Mouse (Mus musculus) mouse trophoblast stem cell (cell line): Measurements from ENCODE around the gene Tbc1d24.

ENCODE experiments used
- in situ Hi-C, 2 experiments: fragments of 300-500 bp; cut with MseI, MboI; formaldehyde crosslinking; loops; 2 replicates in 1 of 2; 3 replicates in 1 of 2; pipeline ENCODE4 v1.15.1; 2025

Gene Tbc1d24

DNA sequence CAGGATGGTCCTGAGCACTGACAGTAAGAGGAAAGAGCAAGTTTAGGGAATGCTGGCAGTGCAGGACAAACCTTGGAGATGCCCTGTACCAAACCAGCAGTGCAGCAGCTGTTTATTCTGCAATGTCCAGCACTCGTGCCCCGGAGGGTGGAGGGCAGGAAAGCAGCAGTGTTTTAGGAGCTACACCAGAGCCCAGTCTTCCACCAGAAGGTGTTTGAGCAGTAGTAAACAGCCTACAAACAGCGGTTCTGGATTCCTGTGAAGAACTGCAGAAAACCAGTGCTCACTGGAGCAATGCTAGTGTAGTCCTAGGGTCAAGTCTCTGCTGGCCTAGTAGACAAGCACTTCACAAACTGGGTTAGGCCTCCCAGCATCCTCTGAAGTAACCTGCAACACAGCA lies 31.1 kb downstream of the Tbc1d24 start:
- in situ Hi-C loops = loop anchor here in 1 of 2 experiments (10.0 kb wide), 1 partner anchor 71 kb away; no protein-coding TSS in a partner anchor

DNA sequence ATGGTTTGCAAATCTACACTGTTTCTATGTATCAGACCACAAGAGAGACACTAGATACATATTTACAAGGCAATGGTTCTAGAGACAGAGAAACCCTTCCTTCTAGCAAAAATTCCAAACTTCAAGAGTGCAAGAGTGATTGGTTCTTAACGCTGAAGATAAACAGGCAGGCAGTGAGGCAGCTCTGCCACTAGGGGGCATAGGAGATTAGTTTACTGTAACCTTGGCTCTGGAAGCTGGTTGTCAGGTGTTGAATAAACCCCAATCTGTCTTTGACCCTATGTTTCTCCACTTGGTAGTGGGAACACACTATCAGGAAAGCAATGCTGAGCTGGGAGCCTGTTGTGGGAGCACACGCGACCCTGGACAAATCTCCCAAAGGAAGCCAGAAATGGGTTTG lies 31.9 kb downstream of the Tbc1d24 start:
- in situ Hi-C loops = loop anchor here in 1 of 2 experiments (10.0 kb wide), 1 partner anchor 71 kb away; no protein-coding TSS in a partner anchor

- in situ Hi-C loops = loop anchor here in 1 of 2 experiments (10.0 kb wide), 1 partner anchor 73 kb away; no protein-coding TSS in a partner anchor
These were observed 33.6 kb downstream of the Tbc1d24 start for GRCm38 (mm10) chr17:24171738-24172137.

DNA sequence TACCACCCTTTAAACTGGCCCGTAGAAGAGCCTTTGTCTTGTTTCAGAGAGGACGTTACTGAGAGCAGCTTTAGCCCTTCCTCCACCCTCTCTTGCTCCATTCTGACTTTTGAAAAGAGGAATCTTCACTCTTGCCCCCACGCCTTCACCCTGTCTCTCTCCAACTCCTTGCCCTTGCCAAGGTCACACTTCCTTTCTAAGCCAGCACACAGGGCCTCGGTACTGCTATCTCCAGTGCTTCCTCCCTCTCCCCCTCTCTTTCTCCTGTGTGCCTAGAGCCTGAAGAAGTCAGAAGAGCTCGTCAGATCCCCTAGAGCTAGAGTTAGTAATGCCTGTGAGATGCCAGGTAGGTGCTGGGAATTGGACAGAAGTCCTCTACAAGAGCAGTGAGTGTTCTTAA lies 34.6 kb downstream of the Tbc1d24 start:
- in situ Hi-C loops = loop anchor here in 1 of 2 experiments (10.0 kb wide), 1 partner anchor 74 kb away; no protein-coding TSS in a partner anchor

DNA sequence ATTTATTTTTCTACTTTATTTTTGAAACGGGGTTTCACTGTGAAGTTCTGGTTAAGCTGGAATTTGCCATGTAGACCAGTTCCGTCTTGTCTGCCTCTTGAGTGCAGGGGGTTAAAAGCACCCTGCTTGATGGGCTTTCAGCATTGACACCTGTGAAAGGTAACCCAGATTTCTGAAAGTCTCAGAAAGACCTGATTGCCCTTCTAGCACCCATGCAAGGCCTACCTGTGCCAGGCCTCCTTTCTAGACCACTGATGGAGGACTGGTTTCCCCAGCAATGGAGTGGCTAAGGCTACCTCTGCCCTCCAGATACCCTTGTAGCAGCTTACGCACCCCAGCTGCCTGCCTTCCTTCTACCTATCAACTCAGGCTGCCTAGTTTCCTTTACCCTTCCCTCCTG lies 35.2 kb downstream of the Tbc1d24 start:
- in situ Hi-C loops = loop anchor here in 1 of 2 experiments (10.0 kb wide), 1 partner anchor 75 kb away; no protein-coding TSS in a partner anchor

DNA sequence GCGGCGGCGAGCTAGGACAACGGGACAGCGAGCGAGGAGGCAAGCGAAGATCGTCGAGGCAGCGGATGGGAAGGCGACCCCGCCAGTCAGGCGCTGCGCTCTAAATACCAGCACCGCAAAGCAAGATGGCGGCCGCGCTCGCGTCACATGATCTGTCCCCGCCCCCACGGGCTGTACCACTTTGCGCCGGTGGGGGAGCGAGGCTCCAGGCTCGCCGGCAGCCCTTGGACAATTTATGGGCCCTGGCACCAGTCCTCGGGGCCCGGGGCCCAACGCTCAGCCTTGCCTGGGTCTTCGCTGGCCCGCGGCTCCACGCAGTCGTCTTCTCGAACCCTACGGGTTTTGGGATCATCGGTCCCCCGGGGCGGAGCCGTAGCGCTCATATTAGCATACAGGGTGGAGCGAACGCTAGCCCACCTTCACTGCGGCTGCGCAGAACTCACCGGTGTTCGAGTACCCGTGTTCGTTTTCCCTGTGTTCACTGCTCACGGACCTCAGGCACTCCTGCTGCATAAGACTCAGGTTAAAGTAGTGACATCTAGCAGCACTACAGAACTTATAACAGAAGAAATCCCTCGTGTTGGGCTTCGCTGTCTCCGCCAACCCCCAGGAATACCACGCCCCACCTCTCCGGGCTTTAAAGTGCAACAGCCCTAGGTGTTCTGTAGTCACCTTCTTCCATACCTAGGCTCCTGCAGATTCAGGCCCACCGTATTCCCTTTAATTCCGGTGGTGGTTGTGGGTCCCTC lies 35.9 kb downstream of the Tbc1d24 start, which contains the start of gene Atp6v0c:
Gene Atp6v0c (minus strand): TSS at position 386 of the 749 bp plus-strand sequence.
- in situ Hi-C loops = loop anchor here in 1 of 2 experiments (10.0 kb wide), 1 partner anchor 75 kb away; no protein-coding TSS in a partner anchor

DNA sequence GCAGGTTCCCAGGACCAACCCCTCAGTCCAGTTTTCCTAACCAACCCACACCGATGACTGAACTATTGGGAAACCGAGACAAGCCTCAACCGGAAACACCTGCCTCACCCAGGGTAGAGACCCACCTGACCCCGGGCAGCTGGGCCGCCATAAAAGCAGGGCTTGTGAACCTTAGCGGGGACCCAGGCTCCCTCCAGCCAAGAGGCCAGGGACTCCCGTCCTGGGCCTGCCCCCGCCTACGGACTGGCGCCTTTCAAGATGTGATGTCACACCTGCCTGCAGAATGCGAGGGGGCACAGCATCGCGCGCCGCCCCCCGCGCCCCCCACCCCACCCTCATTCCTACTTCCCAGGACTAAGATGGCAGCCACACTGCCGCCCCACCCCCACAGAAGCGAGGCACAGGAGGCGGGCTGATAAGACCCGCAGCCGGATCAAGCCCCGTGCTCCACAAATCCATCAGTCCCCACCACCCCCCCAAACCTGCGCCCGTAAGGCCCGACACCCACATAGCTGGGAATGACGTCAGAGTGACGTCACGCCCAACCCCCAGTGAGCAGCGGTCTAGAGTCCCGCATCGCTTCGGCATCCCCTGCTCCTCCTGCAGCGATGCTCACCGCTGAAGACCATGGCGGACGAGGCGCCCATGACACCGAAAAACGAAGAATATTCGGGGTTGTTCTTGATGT lies 36.6 kb downstream of the Tbc1d24 start:
- in situ Hi-C loops = no loop called here

GRCm38 (mm10) chr17:24167891-24168505 lies 37.4 kb downstream of the Tbc1d24 start:
- in situ Hi-C loops = no loop called here

DNA sequence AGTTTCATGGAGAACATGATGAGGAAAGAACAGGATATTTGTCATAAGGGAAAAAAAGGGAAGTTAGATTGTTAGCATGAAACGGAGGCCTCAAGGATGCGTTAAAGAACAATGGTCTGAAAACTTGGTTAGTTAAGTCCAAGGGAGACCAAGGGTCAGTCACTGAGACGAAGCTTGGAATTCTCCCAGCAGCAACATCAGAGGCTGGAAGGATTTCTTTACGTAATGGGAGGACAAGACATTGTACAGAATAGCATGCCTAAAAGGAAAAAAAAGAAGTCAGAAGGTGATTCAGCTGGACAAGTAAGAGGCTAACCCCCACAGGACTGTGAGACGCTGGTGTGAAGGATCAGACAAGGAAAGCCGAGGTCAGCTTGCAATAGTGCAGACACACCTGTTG lies 38.2 kb downstream of the Tbc1d24 start:
- in situ Hi-C loops = no loop called here

DNA sequence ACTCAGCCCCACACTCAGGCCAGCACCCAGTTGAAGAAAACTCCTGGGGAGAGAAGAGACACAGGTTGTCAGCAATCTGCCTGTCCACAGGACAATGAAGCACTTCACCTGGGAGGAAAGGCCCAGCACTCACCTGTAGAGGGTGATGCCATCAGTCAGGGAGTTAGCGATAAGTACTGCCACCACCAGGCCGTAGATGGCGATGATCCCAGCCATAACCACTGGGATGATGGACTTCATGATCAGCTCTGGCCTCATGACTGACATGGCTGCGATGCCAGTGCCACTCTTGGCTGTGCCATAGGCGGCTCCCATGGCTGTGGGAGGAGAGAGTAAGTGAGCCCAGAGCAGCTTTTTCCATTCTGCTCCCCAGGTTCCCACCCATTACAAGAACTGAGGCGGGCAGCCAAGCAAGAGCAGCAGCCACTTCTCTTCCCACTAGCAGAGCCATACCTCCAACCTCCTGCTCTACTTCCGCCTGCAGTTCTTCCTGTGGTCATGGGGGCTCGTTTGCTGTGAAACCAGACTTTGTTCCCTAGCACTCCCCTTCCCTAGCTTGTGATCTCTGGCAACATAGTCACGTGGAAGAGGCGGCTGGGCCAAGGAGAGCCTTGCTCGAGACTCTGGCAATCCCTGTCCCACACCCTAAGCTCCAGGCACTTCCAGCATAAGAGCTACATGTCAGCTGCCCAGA lies 40.6 kb downstream of the Tbc1d24 start:
- in situ Hi-C loops = no loop called here

- in situ Hi-C loops = no loop called here
These were observed 42.0 kb downstream of the Tbc1d24 start, which contains the start of gene Amdhd2 for GRCm38 (mm10) chr17:24163176-24163962. Gene Amdhd2 (minus strand): TSS chr17:24163766.

DNA sequence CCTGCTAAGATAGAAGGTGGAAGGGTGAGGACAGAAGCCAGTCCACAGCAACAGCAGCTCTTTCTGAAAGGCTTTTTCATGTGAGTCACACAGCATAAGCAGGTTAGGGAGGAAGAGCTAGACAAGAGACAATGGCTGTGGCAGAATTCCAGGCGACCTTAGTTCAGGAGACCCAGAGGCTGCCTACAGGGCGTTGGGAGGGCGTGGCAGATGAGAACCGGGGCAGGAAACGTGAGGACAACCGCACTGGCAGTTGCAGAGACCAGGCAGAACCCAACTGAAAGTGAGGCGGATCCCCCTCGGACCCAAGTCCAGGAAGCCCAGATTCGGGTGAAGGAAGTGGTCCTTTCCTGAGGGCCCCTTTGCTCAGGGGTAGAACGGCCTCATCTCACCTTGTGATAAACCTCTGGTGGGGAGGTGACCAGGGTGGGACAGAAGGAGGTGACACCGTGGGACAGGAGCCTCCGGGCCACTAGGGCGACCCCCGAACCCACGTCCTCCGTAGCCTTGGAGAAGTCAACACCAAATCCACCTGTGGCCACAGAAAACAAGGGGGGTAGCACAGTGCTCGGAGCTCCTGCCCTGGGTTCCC lies 42.7 kb downstream of the Tbc1d24 start:
- in situ Hi-C loops = no loop called here

- in situ Hi-C loops = no loop called here
These were observed 43.9 kb downstream of the Tbc1d24 start for GRCm38 (mm10) chr17:24161466-24161865.

- in situ Hi-C loops = no loop called here
These were observed 47.8 kb downstream of the Tbc1d24 start for GRCm38 (mm10) chr17:24157526-24157925.

GRCm38 (mm10) chr17:24157121-24157520 lies 48.2 kb downstream of the Tbc1d24 start:
- in situ Hi-C loops = no loop called here

- in situ Hi-C loops = no loop called here
These were observed 49.0 kb downstream of the Tbc1d24 start for GRCm38 (mm10) chr17:24156394-24156793.

- in situ Hi-C loops = no loop called here
These were observed 49.6 kb downstream of the Tbc1d24 start for GRCm38 (mm10) chr17:24155742-24156141.

DNA sequence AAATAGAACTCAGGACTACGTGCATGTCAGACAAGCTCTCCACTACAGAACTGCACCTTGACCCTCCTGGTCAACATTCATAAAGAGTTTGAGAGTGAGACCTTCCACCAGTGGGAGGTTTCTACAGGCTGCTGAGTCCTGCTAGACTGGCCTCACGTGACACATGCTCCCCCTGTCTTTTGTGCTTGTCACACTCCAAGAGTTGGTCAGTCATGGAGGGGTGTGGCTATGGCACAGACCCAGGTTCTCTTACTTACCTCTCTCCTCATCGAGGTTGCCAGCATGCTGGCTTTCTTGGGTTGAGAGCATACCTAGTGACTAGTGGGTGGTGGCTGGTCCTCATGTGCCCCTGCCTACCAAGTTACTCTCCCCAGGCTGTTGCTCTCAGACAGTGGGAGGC lies 50.9 kb downstream of the Tbc1d24 start:
- in situ Hi-C loops = no loop called here

- in situ Hi-C loops = no loop called here
These were observed 53.3 kb downstream of the Tbc1d24 start for GRCm38 (mm10) chr17:24151890-24152563.

DNA sequence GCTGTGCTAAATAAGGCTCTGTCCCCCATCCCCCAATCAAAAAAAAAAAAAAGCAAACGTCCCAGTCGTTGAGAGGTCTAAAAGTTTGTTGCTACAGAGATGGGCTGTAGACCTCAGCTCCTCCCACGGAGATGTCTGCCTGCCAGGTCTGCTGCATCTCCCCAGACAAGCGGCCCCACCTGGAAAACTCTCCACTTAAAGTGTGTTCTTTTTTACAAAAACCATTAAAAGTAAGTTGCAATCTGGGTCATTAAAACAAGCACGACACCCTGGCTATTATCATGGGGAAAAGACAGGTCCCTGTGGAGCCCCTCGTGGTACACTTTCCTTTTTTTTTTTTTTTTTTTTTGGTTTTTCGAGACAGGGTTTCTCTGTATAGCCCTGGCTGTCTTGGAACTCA lies 54.0 kb downstream of the Tbc1d24 start:
- in situ Hi-C loops = no loop called here
